Mouse (Mus musculus) myocyte (in vitro differentiated cells): ENCODE data around the gene Pygl. TPM values are rescaled to one million over a fixed set of nuclear protein-coding genes. Genes with fewer than 3 reads are reported as not detected.

Source experiments
- H3K27me3 ChIP-seq: one replicate; pipeline ENCODE4 v1.6.1; 2011; ENCODE audit not compliant: control insufficient read depth, insufficient read depth, insufficient read length
- H3K36me3 ChIP-seq: one replicate; pipeline ENCODE4 v1.6.1; 2011; ENCODE audit not compliant: control insufficient read depth, insufficient read depth
- H3K4me2 ChIP-seq: one replicate; pipeline ENCODE4 v1.6.1; 2011; ENCODE audit warnings: low read depth, control low read depth
- H3K4me3 ChIP-seq: one replicate; pipeline ENCODE4 v1.5.1; 2011; ENCODE audit warnings: mild to moderate bottlenecking, control low read depth, moderate library complexity
- H3K79me2 ChIP-seq: one replicate; pipeline ENCODE4 v1.6.1; 2011; ENCODE audit not compliant: control insufficient read depth, insufficient read depth
- H3ac ChIP-seq: one replicate; pipeline ENCODE4 v1.6.1; 2011; ENCODE audit not compliant: control insufficient read depth, insufficient read length
- CEBPB ChIP-seq: IDR thresholded peaks from 2 replicates; pipeline ENCODE4 v1.6.1; 2011; ENCODE audit warnings: mild to moderate bottlenecking, moderate library complexity; ENCODE audit not compliant: poor library complexity, insufficient read depth, severe bottlenecking
- E2F4 ChIP-seq: IDR thresholded peaks from one replicate; pipeline ENCODE4 v1.6.1; 2011; ENCODE audit warnings: mild to moderate bottlenecking, control low read depth, moderate library complexity; ENCODE audit not compliant: insufficient read depth
- MAX ChIP-seq: IDR thresholded peaks from one replicate; pipeline ENCODE4 v1.6.1; 2011; ENCODE audit warnings: low read depth, mild to moderate bottlenecking, control low read depth
- MYOD1 ChIP-seq, 3 experiments: IDR thresholded peaks; one replicate each; pipeline ENCODE4 v1.6.1; 2011; ENCODE audit warnings: control low read depth in 2 of 3, low read depth in 2 of 3, mild to moderate bottlenecking in 2 of 3, moderate library complexity in 1 of 3; ENCODE audit not compliant: insufficient read length in 2 of 3, control insufficient read depth in 1 of 3
- MYOG ChIP-seq, 3 experiments: IDR thresholded peaks; one replicate each; pipeline ENCODE4 v1.6.1; 2011; ENCODE audit warnings: control low read depth in 2 of 3, low read depth in 2 of 3, mild to moderate bottlenecking in 2 of 3; ENCODE audit not compliant: insufficient read length in 2 of 3, control insufficient read depth in 1 of 3, insufficient read depth in 1 of 3
- POLR2A ChIP-seq: IDR thresholded peaks from one replicate; pipeline ENCODE4 v1.6.1; 2011; ENCODE audit warnings: low read depth, mild to moderate bottlenecking, control low read depth, moderate library complexity; ENCODE audit not compliant: insufficient read length
- POLR2AphosphoS2 ChIP-seq: IDR thresholded peaks from one replicate; pipeline ENCODE4 v1.6.1; 2011; ENCODE audit warnings: low read depth, control low read depth; ENCODE audit not compliant: insufficient read length
- REST ChIP-seq: IDR thresholded peaks from one replicate; pipeline ENCODE4 v1.6.1; 2011; ENCODE audit warnings: mild to moderate bottlenecking, control low read depth, moderate library complexity; ENCODE audit not compliant: insufficient read depth, insufficient read length
- SRF ChIP-seq: IDR thresholded peaks from one replicate; pipeline ENCODE4 v1.6.1; 2011; ENCODE audit warnings: low read depth; ENCODE audit not compliant: control insufficient read depth, insufficient read length
- TCF12 ChIP-seq: IDR thresholded peaks from one replicate; pipeline ENCODE4 v1.6.1; 2011; ENCODE audit warnings: mild to moderate bottlenecking, control low read depth; ENCODE audit not compliant: poor library complexity, insufficient read depth, severe bottlenecking
- TCF3 ChIP-seq: IDR thresholded peaks from one replicate; pipeline ENCODE4 v1.6.1; 2011; ENCODE audit warnings: low read depth, control low read depth; ENCODE audit not compliant: insufficient read length
- USF1 ChIP-seq: IDR thresholded peaks from one replicate; pipeline ENCODE4 v1.6.1; 2011; ENCODE audit warnings: low read depth, mild to moderate bottlenecking, control low read depth, moderate library complexity
- polyA plus RNA-seq: library from polyadenylated mRNA; unstranded; fragments of >200 nt; fragmentation: generic; extraction: Trizol; gene quantifications from one replicate; pipeline ENCODE4 v1.2.1, GENCODE M21; 2012; ENCODE audit warnings: missing spikeins

Pygl gene
- polyA plus RNA-seq, 1 experiment = 0.02 TPM

GRCm38 (mm10) chr12:70221425-70221824 is 9.9 kb downstream of the Pygl start:
- H3K4me2 ChIP-seq = no peak overlapping the region
- H3ac ChIP-seq = no peak overlapping the region
- no peak for TF ChIP-seq SRF
- TF ChIP-seq MYOG (IDR thresholded peaks at IDR 0.05; ENCODE audit: control insufficient read depth in 1 of 3, insufficient read depth in 1 of 3, insufficient read length in 2 of 3, low read depth in 2 of 3) = no peak
- TF ChIP-seq REST = no peak
- no peak for TF ChIP-seq MYOD1 (IDR thresholded peaks at IDR 0.05; ENCODE audit: control insufficient read depth in 1 of 3, insufficient read length in 2 of 3, low read depth in 2 of 3)
- TF ChIP-seq MAX = no peak
- TF ChIP-seq TCF12 = no peak
- TF ChIP-seq E2F4 = no peak
- no peak for TF ChIP-seq POLR2A
- TF ChIP-seq TCF3 = no peak
- no peak for TF ChIP-seq USF1
- no peak for TF ChIP-seq CEBPB
- TF ChIP-seq POLR2AphosphoS2 = no peak
- peaks cover 18% of the 10 kb centered on the region for H3K27me3 ChIP-seq
- H3K4me3 ChIP-seq = no peak overlapping the region
- no peaks in the 10 kb centered on the region for H3K36me3 ChIP-seq
- H3K79me2 ChIP-seq = no peaks in the 10 kb centered on the region

GRCm38 (mm10) chr12:70218795-70219540 is 12.3 kb downstream of the Pygl start:
- TF ChIP-seq REST (no peak), POLR2AphosphoS2 (no peak), TCF12 (no peak), CEBPB (no peak), MYOG (IDR thresholded peaks at IDR 0.05; ENCODE audit: control insufficient read depth in 1 of 3, insufficient read depth in 1 of 3, insufficient read length in 2 of 3, low read depth in 2 of 3) (no peak), SRF (no peak), MAX (no peak), USF1 (no peak), TCF3 (no peak), POLR2A (no peak), E2F4 (no peak), MYOD1 (IDR thresholded peaks at IDR 0.05; ENCODE audit: control insufficient read depth in 1 of 3, insufficient read length in 2 of 3, low read depth in 2 of 3) (no peak)
- no peaks in the 10 kb centered on the region for H3K36me3 ChIP-seq
- H3K27me3 ChIP-seq = peaks cover 6% of the 10 kb centered on the region
- no peak overlapping the region for H3ac ChIP-seq
- no peaks in the 10 kb centered on the region for H3K79me2 ChIP-seq
- no peak overlapping the region for H3K4me3 ChIP-seq
- no peak overlapping the region for H3K4me2 ChIP-seq

GRCm38 (mm10) chr12:70216229-70216800 is 15.0 kb downstream of the Pygl start:
- no peak overlapping the region for H3K4me3 ChIP-seq
- H3K36me3 ChIP-seq = no peaks in the 10 kb centered on the region
- H3K27me3 ChIP-seq = peaks cover 6% of the 10 kb centered on the region
- TF ChIP-seq SRF (no peak), CEBPB (no peak), USF1 (no peak), POLR2A (no peak), POLR2AphosphoS2 (no peak), TCF3 (no peak), MAX (no peak), TCF12 (no peak), REST (no peak), MYOG (IDR thresholded peaks at IDR 0.05; ENCODE audit: control insufficient read depth in 1 of 3, insufficient read depth in 1 of 3, insufficient read length in 2 of 3, low read depth in 2 of 3) (no peak), E2F4 (no peak), MYOD1 (IDR thresholded peaks at IDR 0.05; ENCODE audit: control insufficient read depth in 1 of 3, insufficient read length in 2 of 3, low read depth in 2 of 3) (no peak)
- H3ac ChIP-seq = no peak overlapping the region
- H3K79me2 ChIP-seq = no peaks in the 10 kb centered on the region
- no peak overlapping the region for H3K4me2 ChIP-seq

GRCm38 (mm10) chr12:70214281-70214680 is 17.0 kb downstream of the Pygl start:
- Histone ChIP-seq H3K4me3 (no peak overlapping the region), H3K36me3 (no peaks in the 10 kb centered on the region), H3ac (no peak overlapping the region), H3K79me2 (no peaks in the 10 kb centered on the region), H3K27me3 (peaks cover 6% of the 10 kb centered on the region), H3K4me2 (no peak overlapping the region)
- no peak for TF ChIP-seq CEBPB
- no peak for TF ChIP-seq POLR2A
- TF ChIP-seq MAX = no peak
- TF ChIP-seq REST = no peak
- TF ChIP-seq USF1 = no peak
- no peak for TF ChIP-seq MYOG (IDR thresholded peaks at IDR 0.05; ENCODE audit: control insufficient read depth in 1 of 3, insufficient read depth in 1 of 3, insufficient read length in 2 of 3, low read depth in 2 of 3)
- TF ChIP-seq TCF12 = no peak
- TF ChIP-seq TCF3 = no peak
- no peak for TF ChIP-seq E2F4
- TF ChIP-seq MYOD1 (IDR thresholded peaks at IDR 0.05; ENCODE audit: control insufficient read depth in 1 of 3, insufficient read length in 2 of 3, low read depth in 2 of 3) = no peak
